In genomic region chr9:25485406-25485805, GRCm38 (mm10) we compare ENCODE assay signal across 9 mouse cellular contexts. TPM values are rescaled to one million over a fixed set of nuclear protein-coding genes. Genes with fewer than 3 reads are reported as not detected.
DNase-seq lines count a peak whose midpoint lies in the region; ATAC-seq and TF ChIP-seq lines count a peak whose summit lies in the region.
"Had no signal": no experiment of that assay in that cellular context is flagged by ENCODE, and none has a peak within 500 bp of the region (broad histone marks: within the 10 kb centered on the region; RNA-seq: fewer than 3 reads in every experiment).

No protein-coding gene starts in this region.

- H3K36me3 ChIP-seq in neural tube, embryonic 12.5 days, result no peaks in the 10 kb centered on the region

- no peak for DNase-seq in gastrocnemius, adult 2 months
- no peak for DNase-seq in gastrocnemius, adult 18-20 months (ENCODE audit: low spot score)
- DNase-seq in neural tube, embryonic 10.5 days (ENCODE audit: extremely low spot score, low spot score), result no peak
- DNase-seq in embryo, embryonic 11 days, result no peak
- DNase-seq in thymus, postnatal 25 days, result no peak
- DNase-seq in yolk sac, embryonic 10.5 days (ENCODE audit: low spot score), result no peak
- DNase-seq: left cerebral cortex, postnatal 4 days had no signal

- H3K27ac ChIP-seq in gastrocnemius, adult 2 months, result peak overlapping the region; percentile 98
- H3K27ac ChIP-seq in neural tube, embryonic 12.5 days, result no peak overlapping the region

- peaks cover 8% of the 10 kb centered on the region; the same call in 1 of the 2 replicates for H3K4me1 ChIP-seq in neural tube, embryonic 12.5 days

- H3K9ac ChIP-seq in neural tube, embryonic 12.5 days, result no peak overlapping the region

- no peak for ATAC-seq in neural tube, embryonic 12.5 days (ENCODE audit: low FRiP score, low read depth)
- ATAC-seq in megakaryocyte, adult 5-6 weeks (ENCODE audit: poor library complexity, severe bottlenecking), result peak; percentile 39

- WGBS in neural tube, embryonic 12.5 days, result 82% methylated on average over 7 of the region's 7 CpGs

- H3K9me3 ChIP-seq in neural tube, embryonic 12.5 days, result no peaks in the 10 kb centered on the region

- intact Hi-C loops in gastrocnemius, adult 2 months (cut with DNase I), result loop anchor here (2.0 to 10.0 kb wide), 3 partner anchors 167 to 331 kb away; partner anchors contain the start of genes Herpud2 and Sept7

- no peak for TF ChIP-seq CTCF in gastrocnemius, adult 2 months (IDR thresholded peaks at IDR 0.05)

- H3K4me2 ChIP-seq in neural tube, embryonic 12.5 days (replicated peaks), result peak overlapping the region; percentile 17

- H3K27me3 ChIP-seq in neural tube, embryonic 12.5 days (replicated peaks), result no peaks in the 10 kb centered on the region

- peak overlapping the region; percentile 76 for H3K4me3 ChIP-seq in gastrocnemius, adult 2 months
- H3K4me3 ChIP-seq in neural tube, embryonic 12.5 days, result no peak overlapping the region

RNA-seq across cellular contexts. Expression of gene Eepd1, which starts 4.1 kb away (rescaled TPM):
- total RNA-seq in gastrocnemius, adult 2 months (2021), result 100 to 1,000 TPM in 1 of 2 experiments, 10 to 100 TPM in 1; 99.2 to 114 TPM
- 100 to 1,000 TPM; 125 to 132 TPM for total RNA-seq in gastrocnemius, adult 18-20 months (2021)
- polyA plus RNA-seq in neural tube, embryonic 12.5 days (2016; fragmentation: Nextera tagmentation; extraction: Ambion mirVana), result 10.9 and 13.0 TPM in 2 replicates
- 7.0 and 7.4 TPM in 2 replicates for total RNA-seq in megakaryocyte, adult 5-6 weeks (2015)
- 16.9 and 20.5 TPM in 2 replicates for total RNA-seq in megakaryocyte, adult 5-6 weeks (2017)

Comparison
In these comparisons a context has a peak if more than half of its experiments do, and no peak if none do; other contexts are left out.
1. RNA of gene Eepd1, which starts 4.1 kb away (total RNA-seq): 125 to 132 TPM in gastrocnemius, adult 18-20 months and 99.2 to 114 TPM in gastrocnemius, adult 2 months; 7.0 to 20.5 TPM in megakaryocyte, adult 5-6 weeks; every median in the first group is over 4 times any median in the second.